Mouse (Mus musculus) erythroblast, embryonic 14.5 days (primary cell): Measurements from ENCODE around the gene Kctd21.

Experiments used
- GATA1 ChIP-seq: IDR thresholded peaks from 2 replicates; pipeline ENCODE4 v1.6.1; 2012; ENCODE audit warnings: low read length, inconsistent platforms, mixed read lengths
- TAL1 ChIP-seq: IDR thresholded peaks from 3 replicates; pipeline ENCODE4 v1.6.1; 2012; ENCODE audit warnings: low read length, inconsistent platforms, mixed read lengths

DNA sequence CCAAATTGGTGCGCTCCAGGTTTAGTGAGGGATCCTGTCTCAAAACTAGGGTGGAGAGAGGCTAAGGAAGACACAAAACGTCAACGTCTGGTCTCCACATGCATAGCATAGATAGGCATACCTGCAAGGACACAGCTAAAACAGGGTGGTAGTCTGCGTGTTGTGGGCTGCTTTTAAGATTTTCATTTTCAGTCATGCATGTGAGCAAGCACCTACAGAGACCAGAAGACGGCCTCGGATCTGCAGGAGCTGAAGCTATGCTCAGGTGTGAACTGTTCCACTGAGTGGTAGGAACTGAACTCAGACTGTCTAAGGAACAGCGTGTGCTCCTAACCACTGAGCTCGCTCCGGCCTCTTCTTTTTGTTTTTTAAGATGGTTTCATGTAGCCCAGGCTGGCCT lies 43.0 kb downstream of the Kctd21 start:
- TF ChIP-seq GATA1 (no peak), TAL1 (no peak)
